Mouse (Mus musculus) kidney, adult 9 months (tissue): ENCODE measurements at regions not wholly inside any gene's neighbourhood (a gene's known extent, or its start where the extent isn't known, plus 50 kb on each side); places are given as distances from the start of the nearest gene placed in this dataset.

ENCODE experiments used
- DNase-seq: peaks from one replicate; pipeline ENCODE4 v3.0.0; 2022

GRCm38 (mm10) chr7:119384670-119385241, 74.3 kb downstream of the Gp2 start:
- DNase-seq = no peak

GRCm38 (mm10) chr7:119379935-119380334, 79.2 kb downstream of the Gp2 start:
- no peak for DNase-seq

- no peak for DNase-seq
These were observed 94.9 kb downstream of the Gp2 start for GRCm38 (mm10) chr7:119364268-119364596.

GRCm38 (mm10) chr7:119363552-119364267, 95.4 kb downstream of the Gp2 start:
- no peak for DNase-seq

- no peak for DNase-seq
These were observed 101.7 kb downstream of the Gp2 start for GRCm38 (mm10) chr7:119357338-119357737.

GRCm38 (mm10) chr7:119356251-119356650, 102.8 kb downstream of the Gp2 start:
- peak; percentile 7 for DNase-seq

GRCm38 (mm10) chr7:119352571-119352970, 106.5 kb downstream of the Gp2 start:
- no peak for DNase-seq

DNA sequence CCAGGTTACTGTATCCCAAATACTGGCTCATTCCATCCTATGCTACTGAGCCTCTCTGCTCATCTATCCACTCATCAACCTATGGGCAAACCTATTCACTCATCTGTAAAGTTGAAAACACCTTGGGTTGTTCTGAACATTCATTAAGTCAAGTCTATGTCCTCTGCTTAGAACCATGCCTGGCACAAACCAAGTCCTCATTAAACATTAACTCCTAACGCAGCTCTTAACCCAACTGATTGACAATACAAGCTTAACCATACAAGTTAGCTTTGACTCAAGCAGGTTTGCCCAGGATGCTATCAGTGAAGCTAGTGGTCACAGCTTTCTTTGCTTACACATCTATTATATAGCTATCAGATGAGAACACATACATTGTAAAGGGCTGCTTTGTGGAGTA, 108.4 kb downstream of the Gp2 start:
- peak; percentile 63 for DNase-seq

GRCm38 (mm10) chr7:119343380-119343779, 115.7 kb downstream of the Gp2 start:
- DNase-seq = no peak

GRCm38 (mm10) chr7:119333102-119333501, 126.0 kb downstream of the Gp2 start:
- no peak for DNase-seq

DNA sequence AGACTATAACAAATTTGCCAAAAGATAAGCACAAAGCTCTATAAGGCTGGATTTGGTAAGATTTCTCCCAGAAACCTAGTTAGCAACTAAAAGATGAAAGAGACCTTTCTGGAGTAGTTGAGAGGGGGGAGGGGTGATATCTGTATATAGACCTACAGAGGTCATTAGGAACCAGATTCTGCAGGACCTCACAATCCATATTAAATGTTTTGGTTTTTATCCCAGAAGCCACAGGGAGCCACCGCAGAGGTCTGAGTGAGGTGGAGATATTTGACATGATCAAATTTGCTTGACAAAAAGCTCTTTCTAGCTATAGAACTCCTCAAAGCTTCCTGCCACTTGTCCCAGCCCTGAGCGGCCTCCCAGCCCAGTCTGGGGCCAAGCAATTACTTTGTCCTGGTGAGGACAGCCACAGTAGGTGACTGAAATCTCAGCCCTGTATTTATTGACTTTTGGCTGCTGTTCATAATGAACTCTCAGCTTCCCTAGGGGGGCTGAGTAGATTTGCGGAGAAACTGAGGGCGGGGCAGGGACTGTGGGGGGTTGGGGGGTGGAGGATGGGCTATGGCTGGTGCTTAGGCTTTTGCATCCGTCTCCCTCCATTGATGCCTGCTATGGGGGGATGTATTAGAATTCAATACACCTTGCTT, 128.5 kb downstream of the Gp2 start:
- no peak for DNase-seq

GRCm38 (mm10) chr7:119296307-119296706, 111.9 kb upstream of the Gpr139 start:
- DNase-seq = no peak

DNA sequence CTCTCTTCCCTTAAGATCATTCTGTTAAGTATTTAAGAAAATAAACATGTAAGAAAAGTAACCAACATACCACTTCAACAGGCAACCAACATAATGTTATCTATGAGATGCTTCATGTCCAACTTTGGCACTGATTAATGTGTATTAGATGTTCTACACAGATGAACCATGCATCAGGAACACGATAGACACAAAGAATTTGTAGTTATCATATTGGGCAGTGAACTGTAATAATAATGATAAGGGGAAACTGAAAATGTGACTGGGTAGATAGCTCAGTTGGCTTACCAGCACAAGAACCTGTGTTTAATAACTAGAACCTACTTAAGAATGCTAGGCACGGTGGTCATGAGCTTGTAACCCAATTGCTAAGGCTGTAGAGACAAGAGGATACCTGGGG, 107.0 kb upstream of the Gpr139 start:
- DNase-seq = no peak

DNA sequence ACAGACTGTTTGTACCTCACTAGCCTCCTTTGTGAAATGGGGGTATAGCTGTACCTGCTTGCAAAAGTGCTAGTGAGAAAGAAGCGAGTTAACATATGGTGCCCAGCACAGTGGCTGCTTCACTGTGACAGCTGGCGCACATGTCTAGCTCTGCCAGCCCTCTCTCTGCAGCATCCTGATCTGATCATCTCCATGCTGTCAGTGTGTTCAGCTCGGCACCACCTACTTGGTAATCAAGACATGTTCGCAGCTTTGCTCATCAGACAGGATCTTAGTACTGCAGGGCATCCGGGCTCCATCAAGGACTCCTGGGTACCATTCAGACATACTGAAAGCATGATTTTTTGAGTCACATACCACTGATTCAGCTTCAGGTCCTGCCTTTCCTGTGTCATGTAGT, 100.9 kb upstream of the Gpr139 start:
- DNase-seq = no peak

- DNase-seq = no peak
These were observed 95.7 kb upstream of the Gpr139 start for GRCm38 (mm10) chr7:119279896-119280661.

DNA sequence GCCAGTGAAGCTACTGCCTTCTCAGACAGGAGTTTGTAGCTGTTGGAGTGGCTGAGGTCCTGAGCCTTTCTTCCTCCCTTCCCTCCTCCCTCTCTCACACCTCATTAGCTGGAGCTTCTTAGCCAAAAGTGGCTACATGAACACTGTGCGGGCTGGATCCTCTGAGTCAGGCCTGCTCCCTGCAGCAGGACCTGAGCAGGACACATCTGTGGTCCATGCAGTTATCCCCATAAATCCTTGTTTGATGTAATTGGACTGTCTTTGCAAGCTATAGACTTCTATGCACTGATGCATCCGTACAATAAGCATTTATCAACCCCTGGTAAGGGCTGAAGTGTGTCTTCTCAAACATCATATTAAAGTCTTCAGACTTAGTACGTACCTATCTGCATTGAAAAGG, 88.2 kb upstream of the Gpr139 start:
- no peak for DNase-seq

- DNase-seq = no peak
These were observed 87.0 kb upstream of the Gpr139 start for GRCm38 (mm10) chr7:119271427-119271826.

DNA sequence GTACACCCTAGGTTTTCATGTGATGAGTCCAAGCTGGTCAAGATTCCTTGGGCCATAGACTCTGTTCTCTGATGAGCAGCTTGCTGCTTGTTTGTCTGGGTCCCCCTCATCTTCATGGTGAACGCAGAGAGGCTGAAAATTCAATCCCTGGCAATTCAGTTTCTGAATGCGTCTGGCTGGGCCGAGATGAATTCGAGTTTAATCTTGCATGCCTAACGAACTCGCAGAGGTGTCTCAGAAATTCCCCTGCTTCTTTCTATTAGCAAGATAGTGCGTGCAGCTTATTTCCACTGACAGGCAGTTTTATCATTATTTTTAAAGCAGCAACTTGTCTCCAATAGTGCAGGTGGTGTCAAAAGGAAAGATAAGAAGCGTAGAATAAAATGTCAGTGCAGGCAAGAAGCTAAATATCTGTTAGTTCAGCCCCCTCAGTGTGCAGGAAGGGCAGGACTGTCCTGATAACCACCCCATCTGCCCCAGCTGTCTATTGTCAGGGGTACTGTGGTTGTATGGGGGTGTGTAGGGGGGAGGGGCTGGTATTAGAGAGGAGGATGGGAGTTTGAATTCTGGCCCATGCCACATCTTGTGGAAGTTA, 86.5 kb upstream of the Gpr139 start:
- DNase-seq = no peak

- no peak for DNase-seq
These were observed 73.8 kb upstream of the Gpr139 start for GRCm38 (mm10) chr7:119258222-119258621.

GRCm38 (mm10) chr7:119256916-119257315, 72.5 kb upstream of the Gpr139 start:
- DNase-seq = no peak

DNA sequence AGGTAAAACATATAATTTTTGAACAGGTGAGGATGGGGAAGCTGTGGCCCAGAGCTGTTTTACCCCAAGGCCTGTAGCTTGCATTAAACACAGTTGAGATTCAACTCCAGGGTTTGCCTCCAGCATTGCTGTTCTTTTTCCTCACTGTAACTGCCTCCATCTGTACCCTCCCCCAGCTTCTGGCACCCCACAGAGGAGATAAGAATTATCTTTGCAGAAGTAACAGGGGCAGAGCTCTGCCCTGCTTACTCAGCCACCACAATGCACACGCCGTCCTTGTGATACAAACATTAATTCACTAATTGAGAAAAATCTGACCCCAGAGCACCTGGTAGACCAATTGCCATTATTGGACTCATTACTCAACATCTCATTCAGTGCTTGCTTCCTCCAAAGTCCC, 68.3 kb upstream of the Gpr139 start:
- no peak for DNase-seq

- DNase-seq = no peak
These were observed 67.3 kb upstream of the Gpr139 start for GRCm38 (mm10) chr7:119251679-119252078.

GRCm38 (mm10) chr7:119250381-119250780, 66.0 kb upstream of the Gpr139 start:
- DNase-seq = no peak
